Mouse (Mus musculus) bone marrow macrophage, adult 2 months (primary cell): ENCODE measurements around the gene Tshz2.

ENCODE experiments used
- CTCF ChIP-seq: IDR thresholded peaks from 2 replicates; pipeline ENCODE4 v1.5.1; 2012; ENCODE audit warnings: low read depth, mild to moderate bottlenecking, low read length, moderate library complexity
- POLR2A ChIP-seq: IDR thresholded peaks from 2 replicates; pipeline ENCODE4 v1.6.1; 2012; ENCODE audit warnings: mild to moderate bottlenecking, low read depth, low read length, borderline replicate concordance

DNA sequence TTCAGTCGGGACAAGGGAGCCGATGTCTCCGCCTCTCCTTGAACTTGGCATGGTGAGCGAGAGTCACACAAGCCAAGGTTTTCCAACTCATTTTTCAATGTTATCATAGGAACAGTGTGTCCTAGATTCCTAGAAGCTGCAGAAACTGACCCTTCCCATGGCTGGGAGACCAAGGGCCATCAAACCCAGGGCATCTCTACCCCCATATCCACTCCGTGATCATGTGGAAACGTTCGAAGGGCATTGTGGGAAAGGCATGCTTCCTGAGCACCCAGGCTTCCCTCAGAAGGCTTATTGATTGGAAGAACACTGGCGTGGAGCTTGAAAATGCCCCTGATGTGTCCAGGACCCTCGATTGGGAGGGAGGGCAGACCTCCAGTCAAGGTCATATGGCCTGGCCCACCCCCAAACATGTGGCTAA is 188.2 kb downstream of the Tshz2 start:
- TF ChIP-seq CTCF (no peak), POLR2A (no peak)
